In genomic region chr5:72640072-72640471, GRCm38 (mm10) we compare ENCODE assay signal across 45 mouse cellular contexts. TPM values are rescaled to one million over a fixed set of nuclear protein-coding genes. Genes with fewer than 3 reads are reported as not detected.
"Had no signal": no experiment of that assay in that cellular context is flagged by ENCODE, and none has a peak within 500 bp of the region (broad histone marks: within the 10 kb centered on the region; RNA-seq: fewer than 3 reads in every experiment).

No protein-coding gene starts in this region.

- H3K4me3 ChIP-seq: limb, embryonic 10.5 days; limb, embryonic 12.5 days; limb, embryonic 13.5 days; limb, embryonic 15.5 days; liver, embryonic 12.5 days; liver, embryonic 13.5 days; liver, embryonic 15.5 days; lung, embryonic 15.5 days; megakaryocyte, embryonic 14.5 days; midbrain, embryonic 10.5 days; midbrain, embryonic 12.5 days; midbrain, embryonic 13.5 days; midbrain, embryonic 15.5 days; myocyte; neural tube, embryonic 12.5 days had no signal

- H3K27ac ChIP-seq: limb, embryonic 10.5 days; limb, embryonic 12.5 days; limb, embryonic 13.5 days; limb, embryonic 15.5 days; liver, embryonic 12.5 days; liver, embryonic 13.5 days; liver, embryonic 14.5 days; liver, embryonic 15.5 days; lung, embryonic 15.5 days; macrophage; midbrain, embryonic 10.5 days; midbrain, embryonic 12.5 days; midbrain, embryonic 13.5 days; midbrain, embryonic 15.5 days; neural tube, embryonic 12.5 days had no signal

- H3K36me3 ChIP-seq: limb, embryonic 10.5 days; limb, embryonic 12.5 days; limb, embryonic 13.5 days; limb, embryonic 15.5 days; liver, embryonic 12.5 days; liver, embryonic 13.5 days; liver, embryonic 15.5 days; lung, embryonic 15.5 days; midbrain, embryonic 10.5 days; midbrain, embryonic 12.5 days; midbrain, embryonic 13.5 days; midbrain, embryonic 15.5 days; neural tube, embryonic 12.5 days had no signal

- H3K9ac ChIP-seq: limb, embryonic 12.5 days; limb, embryonic 13.5 days; limb, embryonic 15.5 days; liver, embryonic 12.5 days; liver, embryonic 13.5 days; liver, embryonic 14.5 days; liver, embryonic 15.5 days; liver, postnatal 0 days; lung, embryonic 14.5 days; lung, embryonic 15.5 days; midbrain, embryonic 12.5 days; midbrain, embryonic 13.5 days; midbrain, embryonic 15.5 days; neural tube, embryonic 12.5 days had no signal

- H3K9me3 ChIP-seq: limb, embryonic 10.5 days; limb, embryonic 12.5 days; limb, embryonic 13.5 days; limb, embryonic 15.5 days; liver, embryonic 12.5 days; liver, embryonic 13.5 days; liver, embryonic 15.5 days; lung, embryonic 15.5 days; megakaryocyte, embryonic 14.5 days; midbrain, embryonic 10.5 days; midbrain, embryonic 12.5 days; midbrain, embryonic 13.5 days; midbrain, embryonic 15.5 days; neural tube, embryonic 12.5 days had no signal

- H3K4me2 ChIP-seq: limb, embryonic 12.5 days; limb, embryonic 13.5 days; limb, embryonic 15.5 days; liver, embryonic 11.5 days; liver, embryonic 12.5 days; liver, embryonic 13.5 days; liver, embryonic 15.5 days; lung, embryonic 14.5 days; lung, embryonic 15.5 days; midbrain, embryonic 11.5 days; midbrain, embryonic 12.5 days; midbrain, embryonic 13.5 days; midbrain, embryonic 15.5 days; neural tube, embryonic 12.5 days had no signal

- H3K27me3 ChIP-seq: liver, embryonic 13.5 days; liver, embryonic 15.5 days; midbrain, embryonic 15.5 days; neural tube, embryonic 12.5 days had no signal

- H3K4me1 ChIP-seq: limb, embryonic 12.5 days; limb, embryonic 13.5 days; limb, embryonic 15.5 days; liver, embryonic 12.5 days; liver, embryonic 13.5 days; liver, embryonic 15.5 days; lung, embryonic 15.5 days; midbrain, embryonic 12.5 days; midbrain, embryonic 13.5 days; midbrain, embryonic 15.5 days; neural tube, embryonic 12.5 days had no signal

- DNase-seq: liver; liver, embryonic 13.5 days; liver, postnatal 0 days; lung, adult 18-20 months; lung, adult 2 months; lung, embryonic 14.5 days; lung, postnatal 10 days; lung, postnatal 14 days; lung, postnatal 36 days; lung, postnatal 4 days; midbrain, embryonic 14.5 days had no signal

- ATAC-seq: liver, embryonic 12.5 days; liver, postnatal 0 days; lung, postnatal 0 days; midbrain, embryonic 13.5 days; midbrain, embryonic 15.5 days; midbrain, embryonic 16.5 days had no signal

RNA-seq across cellular contexts. Expression of gene Cnga1, which starts 4.0 kb away (rescaled TPM):
- total RNA-seq: left cerebral cortex, adult 8-10 months; left cerebral cortex, postnatal 10 days; left cerebral cortex, postnatal 14 days; left cerebral cortex, postnatal 25 days; left cerebral cortex, postnatal 36 days; liver, adult 2 months; megakaryocyte-erythroid progenitor cell, adult 5-6 weeks; midbrain, postnatal 0 days had no signal
- polyA plus RNA-seq: limb, embryonic 10.5 days; limb, embryonic 11.5 days; limb, embryonic 12.5 days; limb, embryonic 13.5 days; limb, embryonic 15.5 days; liver, adult 2 months; liver, embryonic 11.5 days; liver, embryonic 12.5 days; liver, embryonic 13.5 days; liver, embryonic 14.5 days; liver, embryonic 15.5 days; liver, embryonic 16.5 days; liver, postnatal 0 days; lung, embryonic 14.5 days; lung, embryonic 16.5 days; lung, postnatal 0 days; macrophage; midbrain, embryonic 10.5 days; midbrain, embryonic 11.5 days; midbrain, embryonic 12.5 days; midbrain, embryonic 13.5 days; midbrain, embryonic 15.5 days; midbrain, embryonic 16.5 days; myocyte; neural tube, embryonic 11.5 days; neural tube, embryonic 12.5 days had no signal

RNA-seq across cellular contexts. Expression of gene Nipal1, which starts 7.5 kb away (rescaled TPM):
- total RNA-seq: left cerebral cortex, adult 8-10 months; left cerebral cortex, postnatal 10 days; left cerebral cortex, postnatal 14 days; left cerebral cortex, postnatal 25 days; left cerebral cortex, postnatal 36 days had no signal
- polyA plus RNA-seq: macrophage had no signal

RNA-seq across cellular contexts. Expression of gene Gm5868, which starts 52.7 kb away (rescaled TPM):
- total RNA-seq: liver, adult 2 months; megakaryocyte, adult 5-6 weeks; megakaryocyte-erythroid progenitor cell, adult 5-6 weeks; monocyte, adult 5-6 weeks had no signal
- polyA plus RNA-seq: liver, adult 2 months; liver, embryonic 12.5 days; liver, embryonic 13.5 days; liver, embryonic 14.5 days; liver, embryonic 15.5 days; liver, embryonic 16.5 days; liver, postnatal 0 days; lung, adult 2 months; lung, embryonic 16.5 days; lung, postnatal 0 days; macrophage; myocyte had no signal

RNA-seq across cellular contexts. Expression of gene Zar1, which starts 59.0 kb away (rescaled TPM):
- total RNA-seq: liver, adult 2 months; megakaryocyte, adult 5-6 weeks; megakaryocyte-erythroid progenitor cell, adult 5-6 weeks; monocyte, adult 5-6 weeks had no signal
- polyA plus RNA-seq: liver, adult 2 months; liver, embryonic 12.5 days; liver, embryonic 14.5 days; liver, embryonic 15.5 days; liver, embryonic 16.5 days; liver, postnatal 0 days; lung, adult 2 months; lung, embryonic 14.5 days; lung, embryonic 15.5 days; lung, embryonic 16.5 days; lung, postnatal 0 days; macrophage; myocyte had no signal
